Mouse (Mus musculus): ENCODE measurements at regions not wholly inside any gene's neighbourhood (a gene's known extent, or its start where the extent isn't known, plus 50 kb on each side); places are given as distances from the start of the nearest gene placed in this dataset.

DNA sequence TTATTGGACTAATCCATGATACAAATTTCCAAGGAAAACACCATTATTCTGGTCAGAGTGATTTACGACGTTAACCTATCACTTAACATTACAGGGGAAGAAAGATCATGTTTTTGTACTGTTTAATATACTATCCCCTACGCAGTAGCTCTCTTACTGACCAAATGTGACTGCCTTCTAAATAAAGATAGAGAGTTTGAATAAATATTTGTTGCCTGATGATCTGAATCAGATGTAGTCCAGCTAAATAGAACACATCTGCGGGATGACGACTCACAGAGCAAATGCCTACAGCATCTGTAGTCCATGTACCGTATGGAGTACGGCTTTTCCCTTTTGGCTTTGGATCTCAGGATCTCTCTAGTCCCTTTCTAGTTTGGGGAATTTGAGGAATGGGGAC lies 171.9 kb upstream of the Tenm3 start:
- DNase-seq: no peak

GRCm38 (mm10) chr8:49015200-49015599 lies 171.4 kb upstream of the Tenm3 start:
- DNase-seq: peak; percentile 1 to 3

GRCm38 (mm10) chr8:49006236-49006965 lies 162.7 kb upstream of the Tenm3 start:
- no peak for DNase-seq

DNA sequence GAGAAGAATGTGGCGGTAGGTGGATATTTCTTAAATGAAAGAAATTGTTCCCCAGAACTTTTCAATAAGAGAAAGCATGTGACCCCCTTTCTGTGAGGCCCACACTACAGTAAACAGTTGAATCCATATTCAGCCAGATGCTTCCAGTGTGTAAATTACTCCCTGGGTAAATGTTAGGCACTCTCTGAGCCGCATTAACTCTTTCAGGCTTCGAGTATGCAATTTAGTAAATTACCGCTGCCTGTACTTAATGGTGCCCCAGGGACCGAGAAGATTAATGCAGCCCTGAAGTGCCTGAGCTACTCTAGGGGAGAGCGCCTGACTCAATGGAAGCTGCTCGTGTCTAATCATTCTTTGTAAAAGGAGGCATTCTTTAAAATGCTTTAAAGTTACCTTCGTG lies 137.9 kb upstream of the Tenm3 start:
- no peak for DNase-seq

DNA sequence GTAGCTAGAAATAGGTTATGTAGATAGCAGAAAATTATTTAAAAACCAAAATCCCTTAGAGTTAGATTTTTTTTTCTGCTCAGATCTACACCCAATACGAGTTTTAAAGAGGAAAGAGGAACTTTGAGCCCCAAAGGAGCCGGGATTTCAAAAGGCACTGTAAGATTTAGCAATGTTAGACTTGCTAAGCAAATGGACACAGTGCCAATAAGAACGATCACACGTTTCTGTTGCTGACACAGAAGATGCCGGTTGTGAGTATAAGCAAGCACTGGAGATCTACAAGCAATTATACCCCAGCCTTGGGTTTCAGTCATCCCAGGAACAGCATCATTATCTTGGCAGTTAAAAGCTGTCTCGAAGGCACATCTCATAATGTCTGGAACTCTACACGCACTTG lies 137.0 kb upstream of the Tenm3 start:
- no peak for DNase-seq

GRCm38 (mm10) chr8:48970655-48971054 lies 126.9 kb upstream of the Tenm3 start:
- no peak for DNase-seq

- no peak for DNase-seq
Observed at GRCm38 (mm10) chr8:48964929-48965328, 121.2 kb upstream of the Tenm3 start.

DNA sequence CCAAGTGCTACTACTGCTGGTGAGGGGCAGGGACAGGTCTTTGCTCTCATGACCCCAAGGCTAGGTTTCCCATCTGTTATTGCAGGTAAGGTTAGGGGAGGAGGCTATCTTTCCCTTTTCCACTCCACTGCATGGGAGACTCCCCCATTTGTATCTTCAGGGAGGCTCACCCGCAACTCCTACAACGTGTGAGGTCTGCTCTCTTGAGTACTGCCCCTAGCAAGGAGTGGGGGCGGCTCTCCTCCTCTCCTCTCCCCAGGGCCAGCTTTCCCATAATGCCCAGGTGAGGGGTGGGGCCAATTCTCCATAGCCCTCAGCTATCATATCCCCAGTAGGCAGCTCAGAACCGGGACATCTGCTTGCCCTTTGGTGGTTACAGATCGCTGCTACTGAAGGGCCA lies 113.9 kb upstream of the Tenm3 start:
- no peak for DNase-seq

- DNase-seq: no peak
Observed at GRCm38 (mm10) chr8:48951412-48951811, 107.7 kb upstream of the Tenm3 start.

GRCm38 (mm10) chr8:48944177-48944576 lies 100.4 kb upstream of the Tenm3 start:
- no peak for DNase-seq

GRCm38 (mm10) chr8:48937144-48937543 lies 93.4 kb upstream of the Tenm3 start:
- no peak for DNase-seq

- no peak for DNase-seq
Observed at GRCm38 (mm10) chr8:48927135-48927534, 83.4 kb upstream of the Tenm3 start.

GRCm38 (mm10) chr8:48915275-48915674 lies 71.5 kb upstream of the Tenm3 start:
- no peak for DNase-seq

DNA sequence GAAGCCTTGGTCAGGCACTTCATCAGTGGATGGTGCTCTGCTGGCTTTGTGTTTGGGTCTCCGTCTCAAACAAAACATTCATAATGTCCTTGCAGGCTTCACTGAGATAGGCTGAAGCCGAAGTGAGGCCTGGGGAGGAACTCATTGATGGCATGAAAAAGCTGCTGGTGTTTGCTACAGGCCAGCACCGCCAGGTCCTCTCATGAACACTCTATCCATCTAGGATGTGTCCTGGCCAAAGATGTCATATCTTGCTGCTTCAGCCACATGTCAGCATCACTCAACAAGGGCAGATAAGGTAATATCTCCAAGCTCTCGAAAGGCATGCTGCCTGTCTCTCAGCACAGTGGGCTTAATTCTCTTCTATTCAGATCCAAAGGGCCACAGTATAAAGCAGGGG lies 69.1 kb upstream of the Tenm3 start:
- DNase-seq: no peak

- no peak for DNase-seq
Observed at GRCm38 (mm10) chr8:48901668-48902406, 58.1 kb upstream of the Tenm3 start.

DNA sequence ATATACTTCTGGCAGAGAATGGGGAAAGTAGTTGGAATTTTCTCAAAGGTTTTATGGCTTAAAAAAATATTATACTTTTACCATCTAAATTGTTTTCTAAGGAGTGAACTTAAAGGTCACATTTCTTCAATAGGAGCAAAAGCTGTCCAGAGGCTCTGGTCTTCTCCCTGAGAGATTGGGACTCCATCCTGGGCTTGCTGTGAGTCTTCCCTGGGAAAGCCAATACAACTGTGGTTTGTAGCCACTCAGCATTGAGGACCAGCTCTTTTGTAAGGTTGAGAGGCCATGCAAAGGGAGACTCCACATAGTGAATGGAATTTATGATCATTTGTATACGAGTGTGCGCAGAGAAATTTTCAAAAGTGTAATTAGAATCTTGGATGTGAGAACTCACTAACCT lies 52.9 kb upstream of the Tenm3 start:
- DNase-seq: no peak

- DNase-seq: no peak
Observed at GRCm38 (mm10) chr8:48896251-48896650, 52.5 kb upstream of the Tenm3 start.

- DNase-seq: no peak
Observed at GRCm38 (mm10) chr8:48895586-48895985, 51.8 kb upstream of the Tenm3 start.
